Mouse (Mus musculus) mammary gland, adult 2 months (tissue): ENCODE measurements around the gene Fpr-rs7. TPM values are rescaled to one million over a fixed set of nuclear protein-coding genes. Genes with fewer than 3 reads are reported as not detected.

Source experiments
- polyA plus RNA-seq: library from polyadenylated mRNA; depleted of rRNA; stranded (reverse); fragments of >200 nt; gene quantifications from 2 replicates; pipeline ENCODE4 v1.2.3, GENCODE M21; 2012; ENCODE audit warnings: low replicate concordance; rRNA removed

Fpr-rs7 gene
- not detected in 2 replicates for polyA plus RNA-seq

GRCm38 (mm10) chr17:20114126-20114525 is at the start of gene Fpr-rs7:
Gene Fpr-rs7 (minus strand): TSS chr17:20114226.

Other genes starting within 250 kb of the Fpr-rs7 start
- not detected in 2 replicates for gene Vmn2r104, start 65.9 kb downstream of the Fpr-rs7 start, polyA plus RNA-seq
- gene Fpr-rs6, start 68.9 kb upstream of the Fpr-rs7 start, polyA plus RNA-seq, result not detected in 2 replicates
- gene Vmn2r105, start 120.8 kb upstream of the Fpr-rs7 start, polyA plus RNA-seq, result not detected in 2 replicates
- gene Vmn2r106, start 171.3 kb upstream of the Fpr-rs7 start, polyA plus RNA-seq, result not detected in 2 replicates
- gene Vmn2r107, start 231.0 kb upstream of the Fpr-rs7 start, polyA plus RNA-seq, result not detected in 2 replicates